Mouse (Mus musculus) ES-Bruce4 (cell line): Measurements from ENCODE around the gene Pde9a.

Experiments used
- CTCF ChIP-seq: IDR thresholded peaks from one replicate; pipeline ENCODE4 v1.8.1; 2011; ENCODE audit warnings: low read depth, low read length
- POLR2A ChIP-seq: IDR thresholded peaks from one replicate; pipeline ENCODE4 v1.8.1; 2011; ENCODE audit warnings: low read length; ENCODE audit not compliant: insufficient read depth

GRCm38 (mm10) chr17:31344172-31344801 is 41.7 kb upstream of the Pde9a start:
- no peak for TF ChIP-seq POLR2A
- peak; percentile 89 for TF ChIP-seq CTCF
